Mouse (Mus musculus): Measurements from ENCODE around the gene Fmo2.

Gene Fmo2

GRCm38 (mm10) chr1:162897838-162898811 is at the start of gene Fmo2:
TSS of gene Fmo2 (minus strand) at chr1:162898726.
- no peak for DNase-seq (ENCODE audit: low read depth, low spot score)

GRCm38 (mm10) chr1:162947934-162948333 is 49.4 kb upstream of the Fmo2 start:
- DNase-seq (ENCODE audit: low read depth, low spot score), result no peak

- DNase-seq (ENCODE audit: low read depth, low spot score), result no peak
Measured at GRCm38 (mm10) chr1:162946837-162947558, 48.5 kb upstream of the Fmo2 start.

- no peak for DNase-seq (ENCODE audit: low read depth, low spot score)
Measured at GRCm38 (mm10) chr1:162943700-162944099, 45.2 kb upstream of the Fmo2 start.

- DNase-seq (ENCODE audit: low read depth, low spot score), result no peak
Measured at GRCm38 (mm10) chr1:162938696-162939351, 40.3 kb upstream of the Fmo2 start.

GRCm38 (mm10) chr1:162937970-162938695 is 39.6 kb upstream of the Fmo2 start:
- no peak for DNase-seq (ENCODE audit: low read depth, low spot score)

GRCm38 (mm10) chr1:162937415-162937814 is 38.9 kb upstream of the Fmo2 start, which contains the start of gene Fmo6:
TSS of gene Fmo6 (minus strand) at chr1:162937515.
- no peak for DNase-seq (ENCODE audit: low read depth, low spot score)

GRCm38 (mm10) chr1:162934374-162935012 is 36.0 kb upstream of the Fmo2 start:
- DNase-seq (ENCODE audit: low read depth, low spot score), result peak; percentile 59

- no peak for DNase-seq (ENCODE audit: low read depth, low spot score)
Measured at GRCm38 (mm10) chr1:162932386-162932785, 33.9 kb upstream of the Fmo2 start.

- no peak for DNase-seq (ENCODE audit: low read depth, low spot score)
Measured at GRCm38 (mm10) chr1:162931880-162932279, 33.4 kb upstream of the Fmo2 start.

GRCm38 (mm10) chr1:162931310-162931875 is 32.9 kb upstream of the Fmo2 start:
- DNase-seq (ENCODE audit: low read depth, low spot score), result peak; percentile 9

- DNase-seq (ENCODE audit: low read depth, low spot score), result no peak
Measured at GRCm38 (mm10) chr1:162930631-162931030, 32.1 kb upstream of the Fmo2 start.

GRCm38 (mm10) chr1:162929146-162929545 is 30.6 kb upstream of the Fmo2 start:
- DNase-seq (ENCODE audit: low read depth, low spot score), result no peak

GRCm38 (mm10) chr1:162925121-162925520 is 26.6 kb upstream of the Fmo2 start:
- no peak for DNase-seq (ENCODE audit: low read depth, low spot score)

- DNase-seq (ENCODE audit: low read depth, low spot score), result no peak
Measured at GRCm38 (mm10) chr1:162916661-162917060, 18.1 kb upstream of the Fmo2 start.

GRCm38 (mm10) chr1:162914932-162915556 is 16.5 kb upstream of the Fmo2 start:
- no peak for DNase-seq (ENCODE audit: low read depth, low spot score)

GRCm38 (mm10) chr1:162912085-162912484 is 13.6 kb upstream of the Fmo2 start:
- DNase-seq (ENCODE audit: low read depth, low spot score), result no peak

GRCm38 (mm10) chr1:162901879-162902278 is 3.4 kb upstream of the Fmo2 start:
- peak; percentile 25 for DNase-seq (ENCODE audit: low read depth, low spot score)

GRCm38 (mm10) chr1:162895900-162896299 is 2.6 kb downstream of the Fmo2 start:
- peak; percentile 46 for DNase-seq (ENCODE audit: low read depth, low spot score)

- DNase-seq (ENCODE audit: low read depth, low spot score), result no peak
Measured at GRCm38 (mm10) chr1:162893014-162893413, 5.5 kb downstream of the Fmo2 start.

All from brain, adult 2 months (tissue).